Mouse (Mus musculus): ENCODE measurements around the gene Gng2. TPM values are rescaled to one million over a fixed set of nuclear protein-coding genes. Genes with fewer than 3 reads are reported as not detected.
"Not testable (repeated sequence)": the region's sequence is repeated elsewhere in the genome, so short reads cannot be mapped to it uniquely, and the experiment has no call there.

Gng2 gene
- polyA plus RNA-seq, 1 experiment, result 0.50 TPM

DNA sequence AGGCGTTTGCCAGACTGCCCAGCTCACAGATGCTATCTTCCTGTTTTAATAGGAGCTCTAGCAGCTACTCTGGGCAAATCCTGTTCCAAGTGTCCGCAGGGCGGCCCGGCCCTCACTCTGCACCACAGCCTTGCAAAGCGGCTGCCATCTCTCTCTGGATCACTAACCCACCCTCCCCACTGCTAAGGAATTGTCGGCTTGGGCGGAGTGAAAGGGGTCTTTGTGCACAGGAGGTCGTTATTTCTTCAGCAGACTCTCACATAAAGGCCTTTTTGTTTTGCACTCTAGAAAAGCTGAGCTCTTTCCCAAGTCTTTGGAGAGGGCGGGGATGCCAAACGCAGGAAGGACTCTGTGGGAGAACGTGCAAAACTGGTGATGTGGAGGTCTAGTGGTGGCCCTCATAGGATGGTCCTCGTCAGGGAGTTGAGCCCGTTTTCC lies 57.2 kb downstream of the Gng2 start:
- Histone ChIP-seq H3K4me3 (replicated peaks) (no peak overlapping the region), H3K9me3 (peaks cover 10% of the 10 kb centered on the region), H3K27me3 (replicated peaks) (peaks cover 13% of the 10 kb centered on the region), H3K4me1 (0 out of 2 replicates have a peak, but pooled peaks cover 5% of the 10 kb centered on the region), H3K36me3 (replicated peaks; ENCODE audit: low read length) (peaks cover 6% of the 10 kb centered on the region)
- TF ChIP-seq FLI1 (IDR thresholded peaks at IDR 0.05; ENCODE audit: low read length) (no peak), GATA1 (IDR thresholded peaks at IDR 0.05; ENCODE audit: borderline replicate concordance, low read length) (no peak)

DNA sequence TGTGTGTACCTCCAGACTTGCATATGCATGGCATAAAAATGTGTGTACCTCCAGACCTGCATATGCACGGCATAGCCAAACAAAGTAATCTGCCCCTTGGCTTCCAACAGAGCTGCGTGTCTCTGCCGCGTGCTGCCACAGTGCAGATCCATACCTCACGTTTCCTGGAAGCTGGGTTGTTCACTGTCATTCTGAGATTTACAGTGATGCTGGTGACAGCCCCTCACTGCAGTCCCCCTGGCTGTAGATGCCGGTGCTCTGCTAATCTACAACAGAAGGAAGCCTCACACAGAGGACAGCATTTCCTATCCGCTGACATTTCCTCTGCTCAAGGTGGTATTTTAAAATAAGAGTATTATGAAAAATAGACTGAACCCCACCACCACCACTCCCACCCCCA lies 57.6 kb downstream of the Gng2 start:
- peaks cover 13% of the 10 kb centered on the region for H3K27me3 ChIP-seq (replicated peaks)
- H3K4me3 ChIP-seq (replicated peaks), result no peak overlapping the region
- peaks cover 10% of the 10 kb centered on the region for H3K9me3 ChIP-seq
- no peak for TF ChIP-seq GATA1 (IDR thresholded peaks at IDR 0.05; ENCODE audit: borderline replicate concordance, low read length)
- TF ChIP-seq FLI1 (IDR thresholded peaks at IDR 0.05; ENCODE audit: low read length), result no peak
- peaks cover 6% of the 10 kb centered on the region for H3K36me3 ChIP-seq (replicated peaks; ENCODE audit: low read length)
- H3K4me1 ChIP-seq, result 0 out of 2 replicates have a peak, but pooled peaks cover 5% of the 10 kb centered on the region

DNA sequence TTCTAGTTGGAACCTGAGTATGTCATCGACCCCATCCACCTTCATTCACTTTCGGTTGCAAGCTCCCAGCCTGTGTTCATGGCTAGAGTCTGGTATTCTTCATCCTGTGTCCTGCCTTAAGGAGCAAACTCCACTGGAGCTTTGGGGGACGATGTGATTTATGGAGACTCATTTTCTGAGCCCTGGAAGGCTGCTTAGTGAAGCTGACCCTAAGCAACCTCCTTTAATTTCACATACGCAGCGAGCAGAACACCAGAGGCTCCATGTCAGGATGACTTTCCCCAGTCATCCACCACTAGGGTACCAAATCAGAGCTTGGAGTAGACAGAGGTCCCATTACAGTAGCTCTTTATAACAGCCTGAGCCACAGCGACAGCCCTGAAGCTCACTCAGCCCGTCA lies 59.9 kb downstream of the Gng2 start:
- H3K4me1 ChIP-seq, result 0 out of 2 replicates have a peak, but pooled peaks cover 5% of the 10 kb centered on the region
- TF ChIP-seq GATA1 (IDR thresholded peaks at IDR 0.05; ENCODE audit: borderline replicate concordance, low read length) (no peak), FLI1 (IDR thresholded peaks at IDR 0.05; ENCODE audit: low read length) (no peak)
- no peaks in the 10 kb centered on the region for H3K9me3 ChIP-seq
- H3K4me3 ChIP-seq (replicated peaks), result no peak overlapping the region
- peaks cover 13% of the 10 kb centered on the region for H3K27me3 ChIP-seq (replicated peaks)
- H3K36me3 ChIP-seq (replicated peaks; ENCODE audit: low read length), result no peaks in the 10 kb centered on the region

DNA sequence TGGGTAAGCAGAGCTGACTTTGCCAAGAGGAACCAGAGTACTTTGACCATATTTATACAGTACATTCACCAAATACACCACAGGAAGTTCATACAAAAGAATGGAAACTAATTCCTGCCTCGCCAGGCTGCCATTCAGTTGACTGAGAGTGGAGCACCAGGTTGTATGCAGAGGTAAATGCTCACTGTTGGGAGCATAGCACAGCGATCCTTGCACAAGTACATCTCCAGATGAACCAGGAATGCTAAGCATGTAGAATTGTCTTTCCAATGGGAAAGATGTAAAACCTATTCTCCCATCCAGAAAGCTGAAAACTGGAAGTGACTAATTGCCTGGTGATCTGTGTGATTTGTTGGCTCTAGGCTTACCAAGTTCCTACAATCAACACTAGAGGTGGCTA lies 61.1 kb downstream of the Gng2 start:
- Histone ChIP-seq H3K4me3 (replicated peaks) (no peak overlapping the region), H3K4me1 (0 out of 2 replicates have a peak, but pooled peaks cover 5% of the 10 kb centered on the region), H3K36me3 (replicated peaks; ENCODE audit: low read length) (no peaks in the 10 kb centered on the region), H3K27me3 (replicated peaks) (peaks cover 11% of the 10 kb centered on the region), H3K9me3 (no peaks in the 10 kb centered on the region)
- TF ChIP-seq GATA1 (IDR thresholded peaks at IDR 0.05; ENCODE audit: borderline replicate concordance, low read length) (no peak), FLI1 (IDR thresholded peaks at IDR 0.05; ENCODE audit: low read length) (no peak)

DNA sequence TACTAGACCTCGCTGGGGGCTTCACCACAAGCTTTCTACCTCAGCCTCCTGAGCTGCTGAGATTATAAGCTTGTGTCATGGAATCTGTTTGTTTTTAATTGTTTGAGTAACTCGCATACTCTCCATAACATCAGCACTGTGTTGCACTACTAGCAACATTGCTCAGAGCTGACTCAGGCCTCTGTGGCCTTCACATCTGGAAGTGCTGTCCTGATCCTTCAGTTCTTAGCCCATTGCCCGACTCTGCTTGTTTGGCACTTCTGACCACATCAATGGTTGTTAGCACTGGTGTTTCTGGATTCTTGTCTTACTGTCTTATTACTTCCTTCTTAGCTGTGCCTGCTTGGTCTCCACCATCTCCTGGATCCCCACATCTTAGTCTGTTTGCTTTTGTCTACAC lies 64.5 kb downstream of the Gng2 start:
- 0 out of 2 replicates have a peak, but pooled peaks cover 5% of the 10 kb centered on the region for H3K4me1 ChIP-seq
- no peaks in the 10 kb centered on the region for H3K36me3 ChIP-seq (replicated peaks; ENCODE audit: low read length)
- no peak for TF ChIP-seq FLI1 (IDR thresholded peaks at IDR 0.05; ENCODE audit: low read length)
- TF ChIP-seq GATA1 (IDR thresholded peaks at IDR 0.05; ENCODE audit: borderline replicate concordance, low read length), result no peak
- H3K9me3 ChIP-seq, result no peaks in the 10 kb centered on the region
- H3K4me3 ChIP-seq (replicated peaks), result no peak overlapping the region
- H3K27me3 ChIP-seq (replicated peaks), result peaks cover 7% of the 10 kb centered on the region

DNA sequence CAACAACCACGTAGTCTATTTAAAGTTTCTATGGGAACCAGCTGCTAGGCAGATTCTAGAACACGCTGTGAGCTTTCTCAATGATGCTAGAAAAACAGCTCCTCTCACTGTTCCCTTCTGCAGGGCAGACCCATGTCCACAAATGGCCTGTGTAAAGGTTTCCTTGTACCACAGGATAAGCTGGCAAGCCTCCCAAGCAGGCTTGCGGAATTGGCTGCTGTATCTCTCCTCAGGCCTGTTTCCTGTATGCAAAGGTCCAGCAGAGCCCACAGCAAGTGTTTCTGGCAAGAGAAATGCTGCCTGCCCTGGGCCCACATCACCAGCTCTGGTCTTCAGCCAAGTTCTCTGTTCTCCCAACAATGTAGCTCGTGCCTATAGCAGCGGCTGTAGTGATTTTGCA lies 71.8 kb downstream of the Gng2 start:
- H3K9me3 ChIP-seq, result no peaks in the 10 kb centered on the region
- no peaks in the 10 kb centered on the region for H3K36me3 ChIP-seq (replicated peaks; ENCODE audit: low read length)
- no peak overlapping the region for H3K4me3 ChIP-seq (replicated peaks)
- no peak for TF ChIP-seq FLI1 (IDR thresholded peaks at IDR 0.05; ENCODE audit: low read length)
- no peak for TF ChIP-seq GATA1 (IDR thresholded peaks at IDR 0.05; ENCODE audit: borderline replicate concordance, low read length)
- peaks cover 2% of the 10 kb centered on the region for H3K27me3 ChIP-seq (replicated peaks)
- H3K4me1 ChIP-seq, result peaks cover 19% of the 10 kb centered on the region

DNA sequence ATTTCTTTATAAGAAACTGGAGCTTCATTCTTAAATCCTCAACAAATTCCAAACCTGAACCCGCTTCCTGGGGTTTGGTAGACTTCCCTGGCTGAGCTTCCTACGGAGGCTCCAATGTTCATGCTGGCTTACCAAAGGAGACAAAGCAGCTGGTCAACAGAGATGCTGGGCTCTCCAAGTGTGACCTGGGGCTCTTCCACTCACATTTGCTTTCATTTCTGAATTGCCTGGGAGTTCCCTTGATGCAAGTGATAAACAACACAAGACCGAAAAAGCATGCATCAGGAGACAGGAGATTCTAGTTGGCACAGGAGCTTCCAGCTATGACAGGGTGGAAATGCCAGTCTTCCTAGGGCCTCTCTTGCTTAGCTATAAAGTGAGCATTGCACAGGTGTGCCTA lies 72.6 kb downstream of the Gng2 start:
- no peaks in the 10 kb centered on the region for H3K36me3 ChIP-seq (replicated peaks; ENCODE audit: low read length)
- no peaks in the 10 kb centered on the region for H3K9me3 ChIP-seq
- H3K4me3 ChIP-seq (replicated peaks), result no peak overlapping the region
- H3K27me3 ChIP-seq (replicated peaks), result peaks cover 4% of the 10 kb centered on the region
- H3K4me1 ChIP-seq, result peaks cover 19% of the 10 kb centered on the region
- TF ChIP-seq GATA1 (IDR thresholded peaks at IDR 0.05; ENCODE audit: borderline replicate concordance, low read length), result no peak
- no peak for TF ChIP-seq FLI1 (IDR thresholded peaks at IDR 0.05; ENCODE audit: low read length)

DNA sequence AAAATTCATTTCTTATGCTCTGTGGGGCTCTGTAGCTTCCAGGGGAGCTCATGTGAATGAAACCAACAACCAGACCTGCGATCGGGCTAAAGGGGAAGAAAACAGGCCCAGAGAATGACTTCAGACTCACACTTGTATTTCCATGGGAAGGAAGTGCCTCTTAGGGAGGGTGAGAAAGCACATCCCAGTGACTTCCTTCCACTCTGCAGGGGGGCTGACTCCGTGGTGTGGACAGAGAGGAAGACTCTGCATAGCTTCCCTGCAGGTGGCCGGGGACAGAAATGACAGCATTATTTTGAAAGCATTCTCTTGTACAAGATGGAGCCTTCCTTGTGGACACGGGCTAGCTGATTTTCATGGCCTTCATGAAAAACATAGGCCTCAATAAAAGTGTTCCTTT lies 73.4 kb downstream of the Gng2 start:
- no peaks in the 10 kb centered on the region for H3K36me3 ChIP-seq (replicated peaks; ENCODE audit: low read length)
- peaks cover 19% of the 10 kb centered on the region for H3K4me1 ChIP-seq
- no peaks in the 10 kb centered on the region for H3K9me3 ChIP-seq
- TF ChIP-seq FLI1 (IDR thresholded peaks at IDR 0.05; ENCODE audit: low read length) (no peak), GATA1 (IDR thresholded peaks at IDR 0.05; ENCODE audit: borderline replicate concordance, low read length) (no peak)
- peaks cover 4% of the 10 kb centered on the region for H3K27me3 ChIP-seq (replicated peaks)
- no peak overlapping the region for H3K4me3 ChIP-seq (replicated peaks)

DNA sequence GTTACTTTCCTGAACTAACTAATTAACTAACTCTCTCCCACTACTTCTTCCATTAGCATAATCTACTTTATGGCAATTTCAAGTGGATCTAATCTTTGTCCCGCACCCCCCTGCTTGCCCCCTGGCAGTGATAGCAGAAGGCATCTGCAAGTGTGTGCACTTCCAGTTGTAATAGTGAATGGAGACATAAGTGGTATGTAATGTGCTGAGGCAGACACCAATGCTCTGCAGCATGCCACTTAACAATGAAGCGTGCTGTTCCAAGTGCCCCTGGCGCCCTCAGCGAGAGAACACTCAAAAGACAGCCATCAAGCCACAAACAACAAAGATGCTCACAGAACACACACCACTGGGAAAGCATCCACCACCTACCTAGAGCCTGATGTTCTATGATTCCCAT lies 76.9 kb downstream of the Gng2 start:
- Histone ChIP-seq H3K9me3 (no peaks in the 10 kb centered on the region), H3K36me3 (replicated peaks; ENCODE audit: low read length) (no peaks in the 10 kb centered on the region), H3K4me1 (peaks cover 13% of the 10 kb centered on the region), H3K27me3 (replicated peaks) (peaks cover 4% of the 10 kb centered on the region), H3K4me3 (replicated peaks) (no peak overlapping the region)
- TF ChIP-seq FLI1 (IDR thresholded peaks at IDR 0.05; ENCODE audit: low read length), result no peak
- TF ChIP-seq GATA1 (IDR thresholded peaks at IDR 0.05; ENCODE audit: borderline replicate concordance, low read length), result no peak

DNA sequence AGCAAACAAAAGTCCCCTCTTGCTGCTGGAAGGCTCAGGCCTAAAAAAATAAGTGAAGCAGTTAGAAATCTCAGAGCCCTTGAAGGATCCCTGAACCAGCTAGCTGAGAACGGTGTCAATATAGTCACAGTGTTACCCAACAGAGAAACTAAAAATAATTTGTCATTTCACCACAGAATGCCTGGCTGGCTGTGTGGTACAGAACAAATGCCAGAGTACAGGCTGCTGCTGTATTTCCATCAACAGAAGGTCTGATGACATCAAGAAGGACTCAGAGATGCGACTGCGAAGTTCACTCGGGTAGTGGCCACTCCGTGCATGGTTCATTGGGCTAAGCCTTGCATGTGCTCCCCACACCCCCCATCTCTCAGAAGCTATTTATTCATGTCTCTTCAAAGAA lies 89.9 kb downstream of the Gng2 start:
- H3K27me3 ChIP-seq (replicated peaks), result no peaks in the 10 kb centered on the region
- H3K4me3 ChIP-seq (replicated peaks), result no peak overlapping the region
- peaks cover 12% of the 10 kb centered on the region; the same call in 1 of the 2 replicates for H3K4me1 ChIP-seq
- TF ChIP-seq FLI1 (IDR thresholded peaks at IDR 0.05; ENCODE audit: low read length) (no peak), GATA1 (IDR thresholded peaks at IDR 0.05; ENCODE audit: borderline replicate concordance, low read length) (no peak)
- no peaks in the 10 kb centered on the region for H3K9me3 ChIP-seq
- H3K36me3 ChIP-seq (replicated peaks; ENCODE audit: low read length), result no peaks in the 10 kb centered on the region

DNA sequence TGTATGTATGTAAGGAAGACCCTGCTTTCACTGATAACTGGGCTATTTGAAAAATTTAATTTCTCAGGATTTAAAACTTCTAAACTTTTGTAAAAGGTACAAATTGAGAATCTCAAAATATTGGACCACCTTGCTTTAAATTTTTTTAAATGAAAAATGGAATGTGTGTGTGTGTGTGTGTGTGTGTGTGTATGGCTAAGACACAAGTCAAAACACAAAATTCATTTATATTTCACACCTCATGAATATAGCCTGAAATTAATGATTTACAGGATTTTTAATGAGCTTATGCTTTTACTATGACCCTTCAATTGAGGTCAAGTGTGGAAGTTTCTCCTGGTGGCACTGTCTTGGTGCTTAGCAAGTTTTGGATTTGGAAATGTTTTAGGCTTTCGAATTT lies 93.0 kb downstream of the Gng2 start:
- H3K4me3 ChIP-seq (replicated peaks); H3K9me3 ChIP-seq; H3K4me1 ChIP-seq; H3K27me3 ChIP-seq (replicated peaks); H3K36me3 ChIP-seq (replicated peaks; ENCODE audit: low read length): not testable (repeated sequence)

All from megakaryocyte, embryonic 14.5 days (primary cell).